Mouse (Mus musculus) cerebellum, adult 2 months (tissue): ENCODE measurements at regions not wholly inside any gene's neighbourhood (a gene's known extent, or its start where the extent isn't known, plus 50 kb on each side); places are given as distances from the start of the nearest gene placed in this dataset.

ENCODE experiments used
- DNase-seq, 2 experiments: peaks; one replicate each; pipeline ENCODE4 v3.0.0; 2021
- H3K27ac ChIP-seq: fragments of 200-500 bp; 2 replicates; pipeline ENCODE4 v1.5.1; 2012; ENCODE audit warnings: low read length, control low read depth, inconsistent platforms; ENCODE audit not compliant: insufficient read depth
- H3K27me3 ChIP-seq: fragments of 200-500 bp; 2 replicates; pipeline ENCODE4 v1.6.1; 2012; ENCODE audit warnings: inconsistent platforms, mild to moderate bottlenecking, low read length, moderate library complexity; ENCODE audit not compliant: control insufficient read depth, insufficient read depth
- H3K4me1 ChIP-seq: fragments of 200-500 bp; 2 replicates; pipeline ENCODE4 v1.6.1; 2011; ENCODE audit warnings: low read length; ENCODE audit not compliant: control insufficient read depth, insufficient read depth
- H3K4me3 ChIP-seq: fragments of 200-500 bp; replicated peaks from 2 replicates; pipeline ENCODE3; 2011; ENCODE audit warnings: mild to moderate bottlenecking, low read depth, low read length, control low read depth; ENCODE audit not compliant: insufficient read depth
- CTCF ChIP-seq: fragments of 200-500 bp; IDR thresholded peaks from 2 replicates; pipeline ENCODE4 v1.5.1; 2011; ENCODE audit warnings: low read depth, mild to moderate bottlenecking, control low read depth, low read length, moderate library complexity, borderline replicate concordance; ENCODE audit not compliant: insufficient read depth
- POLR2A ChIP-seq: fragments of 200-500 bp; IDR thresholded peaks from 2 replicates; pipeline ENCODE4 v1.6.1; 2011; ENCODE audit warnings: low read length, control low read depth, borderline replicate concordance; ENCODE audit not compliant: insufficient read depth
- WGBS: fragments of 180-500 bp; shearing (Covaris S2); methylation state at CpG from one replicate; pipeline ENCODE4 v1.1.7; 2018; 5-methylcytosine and 5-hydroxymethylcytosine counted together

- peak in 1 of 2 experiments; percentile 34 for DNase-seq
- H3K4me3 ChIP-seq = no peak overlapping the region
- TF ChIP-seq CTCF = no peak
- TF ChIP-seq POLR2A = no peak
- no peak overlapping the region for H3K27ac ChIP-seq
- H3K4me1 ChIP-seq = no peaks in the 10 kb centered on the region
- 56% methylated on average over 13 of the region's 13 CpGs for WGBS
- H3K27me3 ChIP-seq = no peaks in the 10 kb centered on the region
Measured at GRCm38 (mm10) chr17:9751348-9752170, 82.0 kb upstream of the Pabpc6 start.

GRCm38 (mm10) chr17:9750046-9750445 lies 80.5 kb upstream of the Pabpc6 start:
- no peak for DNase-seq
- TF ChIP-seq CTCF = no peak
- no peak for TF ChIP-seq POLR2A
- Histone ChIP-seq H3K27me3 (no peaks in the 10 kb centered on the region), H3K4me3 (no peak overlapping the region), H3K27ac (no peak overlapping the region), H3K4me1 (no peaks in the 10 kb centered on the region)
- 86% methylated on average over 8 of the region's 8 CpGs for WGBS

GRCm38 (mm10) chr17:9749301-9749700 lies 79.8 kb upstream of the Pabpc6 start:
- H3K27ac ChIP-seq = no peak overlapping the region
- TF ChIP-seq CTCF (no peak), POLR2A (no peak)
- no peaks in the 10 kb centered on the region for H3K27me3 ChIP-seq
- no peaks in the 10 kb centered on the region for H3K4me1 ChIP-seq
- no peak overlapping the region for H3K4me3 ChIP-seq
- WGBS = 92% methylated on average over 3 of the region's 3 CpGs
- no peak for DNase-seq

GRCm38 (mm10) chr17:9747893-9748292 lies 78.4 kb upstream of the Pabpc6 start:
- H3K4me1 ChIP-seq = no peaks in the 10 kb centered on the region
- WGBS = 96% methylated on average over 2 of the region's 2 CpGs
- no peaks in the 10 kb centered on the region for H3K27me3 ChIP-seq
- TF ChIP-seq CTCF (no peak), POLR2A (no peak)
- DNase-seq = no peak
- H3K27ac ChIP-seq = no peak overlapping the region
- no peak overlapping the region for H3K4me3 ChIP-seq

- DNase-seq = no peak
- no peak for TF ChIP-seq CTCF
- no peak for TF ChIP-seq POLR2A
- Histone ChIP-seq H3K4me3 (no peak overlapping the region), H3K27me3 (no peaks in the 10 kb centered on the region), H3K27ac (no peak overlapping the region), H3K4me1 (no peaks in the 10 kb centered on the region)
- WGBS = 89% methylated on average over 5 of the region's 5 CpGs
Measured at GRCm38 (mm10) chr17:9743342-9743741, 73.8 kb upstream of the Pabpc6 start.

- no peak for TF ChIP-seq POLR2A
- no peak for TF ChIP-seq CTCF
- Histone ChIP-seq H3K4me3 (no peak overlapping the region), H3K4me1 (no peaks in the 10 kb centered on the region), H3K27ac (no peak overlapping the region), H3K27me3 (no peaks in the 10 kb centered on the region)
- 64% methylated on average over 5 of the region's 5 CpGs for WGBS
- no peak for DNase-seq
Measured at GRCm38 (mm10) chr17:9741321-9741720, 71.8 kb upstream of the Pabpc6 start.

GRCm38 (mm10) chr17:9729020-9729419 lies 59.5 kb upstream of the Pabpc6 start:
- TF ChIP-seq POLR2A (no peak), CTCF (no peak)
- H3K27me3 ChIP-seq = no peaks in the 10 kb centered on the region; the same call in 1 of the 2 replicates
- no peak overlapping the region for H3K27ac ChIP-seq
- no peak for DNase-seq
- no peak overlapping the region for H3K4me3 ChIP-seq
- WGBS = 91% methylated on average over 3 of the region's 3 CpGs
- no peaks in the 10 kb centered on the region for H3K4me1 ChIP-seq
